Mouse (Mus musculus) T-helper 2 cell (primary cell): ENCODE measurements around the gene Kpna6.

Experiments used
- in situ Hi-C: fragments of 300-600 bp; cut with MboI, MseI; formaldehyde crosslinking; loops from one replicate; pipeline ENCODE4 v1.15.1; 2025; ENCODE audit warnings: high pct_unique_total_duplicates

Gene Kpna6

DNA sequence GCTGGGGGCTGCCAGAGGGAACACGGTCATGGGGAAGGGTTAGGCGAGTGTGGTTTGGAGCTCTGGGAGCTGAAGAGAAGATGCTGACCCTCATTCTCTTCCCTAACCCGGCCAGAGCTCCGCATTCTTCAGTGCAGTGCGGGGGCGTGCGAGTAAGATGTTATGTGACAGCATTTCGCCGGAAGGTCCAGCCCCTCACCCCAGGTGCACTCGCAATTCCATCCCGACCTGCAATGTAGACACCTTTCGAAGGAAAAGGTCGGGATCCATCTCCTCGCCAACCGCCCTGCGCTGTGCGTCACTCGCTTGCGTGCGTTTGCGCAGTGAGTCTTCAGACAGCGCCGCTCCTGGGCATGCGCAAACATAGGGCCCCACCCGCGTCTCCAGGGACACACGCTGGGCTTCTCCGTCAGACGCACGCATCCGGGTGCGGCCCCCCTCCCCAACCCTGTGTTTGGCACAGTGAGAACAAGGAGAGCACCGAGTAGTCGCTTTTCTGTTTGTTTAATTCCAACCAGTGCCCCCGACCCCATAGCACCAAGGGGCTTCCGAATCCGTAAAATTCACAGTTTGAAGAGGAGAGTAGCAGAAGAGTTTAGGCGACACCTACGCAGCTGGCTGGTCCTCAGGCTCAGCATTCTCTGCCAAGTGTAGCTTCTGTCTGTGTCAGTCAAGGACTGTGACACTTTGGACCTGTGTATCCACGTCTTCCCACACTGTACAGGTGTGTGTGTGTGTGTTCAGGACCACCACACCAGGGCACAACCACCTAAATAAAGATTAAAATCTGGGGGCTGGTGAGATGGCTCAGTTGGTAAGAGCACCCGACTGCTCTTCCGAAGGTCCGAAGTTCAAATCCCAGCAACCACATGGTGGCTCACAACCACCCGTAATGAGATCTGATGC, 53.5 kb downstream of the Kpna6 start, which contains the start of gene Iqcc:
Iqcc (minus strand) TSS at position 314 of the 906 bp plus-strand sequence.
- in situ Hi-C loops = no loop called here

DNA sequence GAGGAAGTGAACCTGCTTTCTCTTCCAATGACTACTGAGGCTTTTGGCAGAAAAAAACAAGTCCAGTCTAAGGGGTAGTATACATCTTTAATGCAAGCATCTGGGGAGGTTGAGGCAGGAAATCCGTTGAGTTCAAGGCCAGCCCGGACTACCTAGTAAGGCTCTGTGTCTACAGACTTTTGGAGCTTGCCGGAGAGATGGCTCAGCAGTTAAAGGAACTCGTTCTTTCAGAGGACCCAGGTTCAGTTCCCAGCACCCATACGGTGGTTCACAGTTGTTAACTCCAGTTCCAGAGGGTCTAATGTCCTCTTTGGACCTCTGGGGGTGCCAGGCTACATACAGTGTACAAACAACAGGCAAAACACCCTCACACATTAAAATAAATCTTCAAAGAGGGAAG, 54.5 kb downstream of the Kpna6 start:
- in situ Hi-C loops = no loop called here

DNA sequence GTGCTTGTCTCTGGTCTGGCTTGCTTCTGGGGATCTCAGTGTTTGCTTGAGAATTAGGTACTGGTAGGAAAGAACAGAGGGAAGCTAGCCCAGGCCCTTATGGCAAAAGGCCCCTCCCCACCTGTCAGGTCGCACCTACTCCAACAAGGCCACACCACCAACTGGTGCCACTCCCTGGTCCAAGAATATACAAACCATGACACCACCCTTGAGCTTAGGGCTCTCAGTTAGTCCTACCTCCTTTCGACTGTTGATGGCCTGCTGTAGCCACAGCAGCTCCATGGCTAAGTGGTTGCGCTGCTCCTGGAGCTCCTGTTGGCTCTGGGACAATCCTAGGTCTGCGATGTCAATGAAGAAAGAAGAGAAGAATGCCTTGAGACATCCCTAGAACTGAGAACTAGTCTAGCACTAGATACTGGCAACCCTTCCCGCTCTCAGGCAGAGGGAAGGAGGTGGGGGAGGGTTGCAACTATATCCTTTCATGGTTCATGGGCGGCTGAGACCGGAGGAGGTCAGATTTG, 55.4 kb downstream of the Kpna6 start:
- in situ Hi-C loops = no loop called here

DNA sequence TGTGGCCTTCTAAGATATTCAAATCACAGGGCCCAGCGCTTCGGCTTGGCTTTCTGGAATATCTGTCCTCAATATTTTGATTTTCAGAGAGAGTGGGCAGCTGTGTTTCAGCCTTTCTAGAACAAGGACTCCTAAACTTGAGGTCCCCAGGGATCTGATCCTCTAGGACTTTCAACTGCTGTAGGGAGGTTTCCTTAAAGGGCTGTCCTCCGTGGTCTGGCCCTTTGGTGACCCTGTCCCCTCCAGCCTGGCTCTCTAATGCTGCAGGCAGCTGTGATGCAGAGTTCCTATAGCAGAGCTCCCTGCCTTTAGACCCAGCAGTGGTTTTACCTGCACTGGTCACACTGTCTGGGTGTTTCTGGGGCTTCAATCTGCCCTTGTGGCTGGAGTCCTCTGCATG, 55.9 kb downstream of the Kpna6 start:
- in situ Hi-C loops = no loop called here

DNA sequence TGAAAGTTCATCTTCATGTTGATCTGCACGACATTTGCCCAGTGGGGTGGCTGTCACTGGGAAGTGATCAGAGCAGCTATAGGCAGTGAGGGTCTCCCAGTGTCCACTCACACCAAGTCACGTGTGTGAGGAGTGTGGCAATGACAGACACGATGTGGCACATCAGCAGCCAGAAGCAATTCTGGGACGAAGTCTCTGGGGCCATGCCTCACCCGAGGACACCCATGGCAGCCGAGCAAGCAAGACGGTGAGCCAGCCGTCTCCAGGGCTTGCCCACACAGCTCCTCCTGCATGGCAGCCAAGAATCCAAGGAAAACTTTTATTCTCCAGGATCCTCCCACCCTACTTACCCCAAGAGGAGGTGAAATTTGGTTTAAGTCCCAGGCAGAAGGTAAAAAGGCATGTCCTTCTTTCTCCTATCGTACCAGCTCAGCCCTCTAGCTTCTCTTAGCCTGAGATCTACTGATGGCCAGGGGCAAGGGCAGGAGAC, 56.7 kb downstream of the Kpna6 start:
- in situ Hi-C loops = no loop called here

DNA sequence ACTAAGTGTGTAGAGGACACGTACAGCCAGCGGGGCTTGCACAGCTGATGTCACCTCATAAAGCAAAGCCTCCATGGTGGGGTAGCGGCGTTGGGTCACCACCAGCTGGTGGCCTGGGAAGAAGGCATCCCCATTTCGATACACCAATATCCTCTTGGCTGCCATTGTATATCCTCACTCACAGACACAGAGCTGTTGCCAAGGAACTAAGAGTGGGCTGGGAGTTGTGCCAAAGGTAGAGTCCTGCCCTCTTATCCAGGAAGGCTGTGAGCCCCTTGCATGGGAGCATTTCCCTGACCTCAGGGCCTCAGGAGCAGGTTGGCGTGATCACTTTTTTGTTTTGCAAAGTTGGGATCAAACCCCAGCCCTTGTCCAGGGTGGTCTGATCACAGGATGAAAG, 58.5 kb downstream of the Kpna6 start, which contains the start of gene Dcdc2b:
Dcdc2b (minus strand) TSS at position 165 of the 400 bp plus-strand sequence.
- in situ Hi-C loops = no loop called here

DNA sequence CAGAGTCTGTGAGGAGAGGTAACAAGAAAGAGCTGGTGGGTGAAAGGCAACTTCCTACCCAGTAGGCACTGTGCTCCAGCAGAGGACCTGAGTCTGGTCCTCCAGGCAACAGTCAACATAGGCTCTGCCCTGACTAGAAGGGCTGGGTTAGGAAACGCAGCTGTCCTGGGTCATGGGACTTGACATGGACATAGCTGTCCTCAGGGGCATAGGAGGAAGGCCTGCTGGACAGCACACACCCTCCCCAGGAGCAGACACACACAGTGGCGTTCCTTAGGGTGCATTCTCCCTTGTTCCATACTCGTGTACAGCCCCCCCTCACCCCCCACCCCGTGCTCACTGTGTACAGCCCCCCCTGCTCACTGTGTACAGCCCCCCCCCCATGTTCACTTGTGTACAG, 62.1 kb downstream of the Kpna6 start:
- in situ Hi-C loops = no loop called here

DNA sequence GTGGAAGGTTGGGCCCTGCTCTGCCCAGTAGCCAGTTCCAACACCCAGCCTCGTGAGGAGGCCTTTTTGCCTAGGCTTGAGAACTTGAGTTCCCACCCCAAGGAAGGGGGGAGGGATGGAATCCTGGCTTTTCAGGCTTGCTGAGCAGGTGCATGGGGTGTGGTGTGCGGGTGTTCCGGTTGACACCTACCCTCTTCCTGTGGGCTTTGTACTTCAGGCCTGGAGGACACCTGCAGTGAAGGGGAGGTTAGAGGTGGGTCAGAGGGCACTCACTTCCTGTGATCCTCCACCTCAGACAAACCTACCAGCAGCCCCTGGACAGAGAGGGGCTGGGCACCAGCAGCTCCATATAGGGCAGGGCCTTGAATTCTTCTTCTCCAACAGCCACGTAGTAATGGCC, 62.5 kb downstream of the Kpna6 start:
- in situ Hi-C loops = no loop called here

DNA sequence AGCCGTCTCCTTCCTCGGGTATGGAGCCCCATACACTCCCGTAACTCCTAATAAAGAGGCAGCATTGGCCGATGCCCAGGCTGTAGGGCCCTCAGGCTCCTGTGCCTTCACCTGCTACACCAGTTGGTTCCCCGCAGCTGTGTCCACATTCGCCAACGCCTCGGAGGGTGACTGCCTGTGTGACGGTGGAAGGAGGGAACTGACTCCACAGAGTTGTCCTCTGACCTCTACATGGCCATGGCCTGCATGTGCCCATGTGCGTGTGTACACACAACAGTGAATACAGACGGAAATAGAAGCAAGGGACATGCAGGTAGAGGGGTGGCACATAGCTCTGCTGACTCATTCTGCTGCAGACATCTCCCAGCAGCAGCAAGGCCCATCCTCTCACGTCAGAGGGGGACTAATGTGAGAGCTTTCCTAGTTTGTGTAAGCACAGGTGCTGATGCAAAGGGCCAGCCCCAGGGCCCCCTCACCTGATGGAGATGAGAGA, 63.4 kb downstream of the Kpna6 start:
- in situ Hi-C loops = no loop called here

DNA sequence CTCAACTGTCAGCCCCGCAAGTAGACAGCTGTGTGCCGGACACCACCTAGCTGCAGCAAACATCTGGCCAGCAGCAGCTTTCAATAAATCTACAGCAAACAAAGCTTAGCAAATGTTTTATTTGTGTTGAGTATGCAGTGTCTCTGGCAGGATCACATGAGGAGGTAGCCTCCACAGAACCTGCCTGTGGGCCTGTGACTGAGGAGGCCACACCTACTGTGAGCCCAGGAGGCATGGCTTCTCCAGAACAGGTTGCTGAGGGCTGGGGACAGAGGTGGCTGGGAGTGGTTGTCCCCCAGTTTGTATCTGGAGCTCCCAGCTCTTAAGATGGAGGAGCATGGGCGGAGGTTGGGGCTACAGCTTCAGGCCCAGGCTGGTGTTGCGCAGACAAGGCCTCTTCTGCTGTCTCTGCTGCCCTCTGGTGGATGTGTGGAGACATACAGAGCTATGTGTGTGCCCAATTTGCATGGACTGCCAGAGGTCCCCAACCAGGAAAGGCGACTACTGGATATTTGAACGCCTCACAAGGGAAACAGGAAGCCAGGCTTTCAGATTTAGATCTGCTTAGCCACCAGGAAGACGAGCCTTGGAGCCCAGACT, 64.0 kb downstream of the Kpna6 start:
- in situ Hi-C loops = no loop called here

DNA sequence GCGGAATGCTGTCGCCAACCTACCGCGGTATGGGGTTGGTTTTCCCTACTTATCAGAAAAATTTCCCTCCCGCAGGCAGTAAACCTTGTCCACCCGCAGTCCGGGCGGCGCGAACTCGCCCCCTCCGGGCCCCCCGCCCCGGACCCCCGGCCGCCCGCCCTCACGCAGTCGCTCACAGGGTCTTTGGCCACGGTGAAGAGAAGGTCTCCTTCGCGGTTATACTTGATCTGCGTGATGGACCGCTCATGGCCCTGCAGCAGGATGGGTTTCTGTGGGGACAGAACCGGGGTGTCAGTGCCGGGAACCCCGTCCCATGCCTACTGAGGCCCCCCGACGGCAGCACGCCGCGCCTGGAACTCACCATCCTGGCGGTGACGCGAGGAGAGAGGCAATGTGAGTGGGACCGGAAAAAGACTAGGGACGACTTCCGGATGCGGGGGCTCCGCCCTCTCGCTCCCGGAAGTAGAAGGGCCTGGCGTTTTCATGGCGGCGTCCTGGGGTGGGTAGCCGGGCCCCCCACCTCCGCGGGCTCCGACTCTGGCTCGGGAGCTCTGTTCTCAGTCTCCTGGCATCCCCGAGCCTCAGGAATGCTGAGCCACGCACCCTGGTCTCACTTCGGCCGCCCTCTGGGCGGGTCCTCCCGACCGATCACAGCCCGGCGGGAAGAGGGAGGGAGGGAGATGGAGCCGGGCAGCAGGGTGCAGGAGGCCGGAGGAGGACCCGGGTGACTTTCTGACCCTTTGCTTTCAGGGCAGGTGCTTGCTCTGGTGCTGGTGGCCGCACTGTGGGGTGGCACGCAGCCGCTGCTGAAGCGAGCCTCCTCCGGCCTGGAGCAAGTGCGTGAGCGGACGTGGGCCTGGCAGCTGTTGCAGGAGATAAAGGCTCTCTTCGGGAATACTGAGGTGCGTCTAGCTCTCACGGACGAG, 72.1 kb downstream of the Kpna6 start, which contains the start of the genes Eif3i and Tmem234:
Eif3i (minus strand) TSS at position 416 of the 926 bp plus-strand sequence.
Tmem234 (plus strand) TSS at position 436 of the 926 bp plus-strand sequence.
- in situ Hi-C loops = no loop called here
